Mouse (Mus musculus) stomach, embryonic 16.5 days (tissue): ENCODE results near the gene Mmp1b. TPM values are rescaled to one million over a fixed set of nuclear protein-coding genes. Genes with fewer than 3 reads are reported as not detected.
"Not testable (repeated sequence)": the region's sequence is repeated elsewhere in the genome, so short reads cannot be mapped to it uniquely, and the experiment has no call there.

Source experiments
- ATAC-seq: fragments of 200-750 bp; cut with Nextera tagmentation; 2 replicates; pipeline ENCODE4 v1.8.0; 2017; ENCODE audit warnings: moderate number of reproducible peaks, moderate TSS enrichment; ENCODE audit not compliant: insufficient read depth, low FRiP score
- H3K27ac ChIP-seq: fragments of 300-500 bp; sonication (generic); 2 replicates; pipeline ENCODE4 v1.5.1; 2014; ENCODE audit warnings: low read length
- H3K27me3 ChIP-seq: fragments of 300-500 bp; sonication (generic); 2 replicates; pipeline ENCODE4 v1.6.1; 2014; ENCODE audit warnings: low read length, control low read depth, mixed read lengths; ENCODE audit not compliant: control insufficient read depth, insufficient read depth
- H3K36me3 ChIP-seq: fragments of 300-500 bp; sonication (generic); 2 replicates; pipeline ENCODE4 v1.6.1; 2014; ENCODE audit warnings: low read length; ENCODE audit not compliant: control insufficient read depth, insufficient read depth
- H3K4me1 ChIP-seq: fragments of 300-500 bp; sonication (generic); 2 replicates; pipeline ENCODE4 v1.6.1; 2014; ENCODE audit warnings: low read length, control low read depth, mixed read lengths; ENCODE audit not compliant: control insufficient read depth, insufficient read depth
- H3K4me2 ChIP-seq: fragments of 300-500 bp; sonication (generic); 2 replicates; pipeline ENCODE4 v1.6.1; 2014; ENCODE audit warnings: low read depth, low read length, mixed read lengths
- H3K4me3 ChIP-seq: fragments of 300-500 bp; sonication (generic); replicated peaks from 2 replicates; pipeline ENCODE4 v1.5.1; 2014; ENCODE audit warnings: mild to moderate bottlenecking, low read length
- H3K9ac ChIP-seq: fragments of 300-500 bp; sonication (generic); 2 replicates; pipeline ENCODE4 v1.6.1; 2014; ENCODE audit warnings: low read length
- H3K9me3 ChIP-seq: fragments of 300-500 bp; sonication (generic); replicated peaks from 2 replicates; pipeline ENCODE4 v1.6.1; 2016; ENCODE audit warnings: low read length, control low read depth; ENCODE audit not compliant: control insufficient read depth
- WGBS: fragments of 180-500 bp; shearing (Covaris S2); extraction: QIAGEN DNeasy Blood & Tissue Kit; methylation state at CpG from one replicate; pipeline ENCODE4 v1.1.7; 2014; 5-methylcytosine and 5-hydroxymethylcytosine counted together
- polyA plus RNA-seq: library from polyadenylated mRNA; unstranded; fragments of >200 nt; fragmentation: Nextera tagmentation; extraction: Ambion mirVana; gene quantifications from 2 replicates; pipeline ENCODE4 v1.2.1, GENCODE M21; 2015

Mmp1b gene
- polyA plus RNA-seq, result not detected in 2 replicates

GRCm38 (mm10) chr9:7387947-7388346 is at the start of gene Mmp1b:
Mmp1b (minus strand) TSS chr9:7388047.
- no peak within 1 kb of the TSS for H3K4me2 ChIP-seq
- no peak for ATAC-seq

GRCm38 (mm10) chr9:7396556-7396955 is 8.7 kb upstream of the Mmp1b start:
- ATAC-seq, H3K9ac ChIP-seq, H3K27ac ChIP-seq, H3K4me2 ChIP-seq, H3K4me1 ChIP-seq, H3K27me3 ChIP-seq, H3K9me3 ChIP-seq, H3K36me3 ChIP-seq, H3K4me3 ChIP-seq: not testable (repeated sequence)
- WGBS, result 76% methylated on average over 8 of the region's 8 CpGs

More at GRCm38 (mm10) chr9:7387947-7388346, at the start of gene Mmp1b:
- Histone ChIP-seq H3K4me1 (no peaks in the 10 kb centered on the region), H3K9me3 (no peaks in the 10 kb centered on the region; the same call in 1 of the 2 replicates), H3K36me3 (no peaks in the 10 kb centered on the region), H3K4me3 (no peak within 1 kb of the TSS), H3K27ac (no peak within 1 kb of the TSS), H3K27me3 (no peaks in the 10 kb centered on the region), H3K9ac (no peak within 1 kb of the TSS)

- Histone ChIP-seq H3K4me3 (no peak overlapping the region), H3K4me2 (no peak overlapping the region), H3K9ac (no peak overlapping the region), H3K36me3 (no peaks in the 10 kb centered on the region), H3K4me1 (no peaks in the 10 kb centered on the region), H3K27me3 (no peaks in the 10 kb centered on the region), H3K27ac (no peak overlapping the region), H3K9me3 (no peaks in the 10 kb centered on the region)
- no peak for ATAC-seq
- WGBS, result 66% methylated on average over 3 of the region's 3 CpGs
Measured at GRCm38 (mm10) chr9:7354535-7354934, 33.3 kb downstream of the Mmp1b start.

GRCm38 (mm10) chr9:7345513-7345912 is 42.3 kb downstream of the Mmp1b start:
- Histone ChIP-seq H3K4me1 (no peaks in the 10 kb centered on the region), H3K9me3 (no peaks in the 10 kb centered on the region), H3K27me3 (no peaks in the 10 kb centered on the region), H3K36me3 (no peaks in the 10 kb centered on the region), H3K4me3 (no peak overlapping the region), H3K9ac (no peak overlapping the region), H3K4me2 (no peak overlapping the region), H3K27ac (no peak overlapping the region)
- no peak for ATAC-seq
- WGBS, result 89% methylated on average over 2 of the region's 2 CpGs

- ATAC-seq, result no peak
- no peak within 1 kb of the TSS for H3K27ac ChIP-seq
- no peak within 1 kb of the TSS for H3K4me3 ChIP-seq
- H3K27me3 ChIP-seq, result no peaks in the 10 kb centered on the region
- no peaks in the 10 kb centered on the region for H3K4me1 ChIP-seq
- H3K4me2 ChIP-seq, result no peak within 1 kb of the TSS
- H3K9ac ChIP-seq, result no peak within 1 kb of the TSS
- H3K9me3 ChIP-seq, result no peaks in the 10 kb centered on the region
- no peaks in the 10 kb centered on the region for H3K36me3 ChIP-seq
Measured at GRCm38 (mm10) chr9:7344107-7344506, 43.7 kb downstream of the Mmp1b start, which contains the start of gene Mmp12. Mmp12 (plus strand) TSS chr9:7344381.

GRCm38 (mm10) chr9:7336740-7337483 is 50.9 kb downstream of the Mmp1b start:
- no peak for ATAC-seq

GRCm38 (mm10) chr9:7335766-7336680 is 51.8 kb downstream of the Mmp1b start:
- 70% methylated on average over 5 of the region's 6 CpGs for WGBS
- ATAC-seq, result no peak
- Histone ChIP-seq H3K9me3 (no peaks in the 10 kb centered on the region), H3K9ac (no peak overlapping the region), H3K4me2 (no peak overlapping the region), H3K4me1 (no peaks in the 10 kb centered on the region), H3K36me3 (no peaks in the 10 kb centered on the region), H3K27ac (no peak overlapping the region), H3K4me3 (no peak overlapping the region), H3K27me3 (no peaks in the 10 kb centered on the region)

More at GRCm38 (mm10) chr9:7336740-7337483, 50.9 kb downstream of the Mmp1b start:
- Histone ChIP-seq H3K27me3 (no peaks in the 10 kb centered on the region), H3K4me2 (no peak overlapping the region), H3K9me3 (no peaks in the 10 kb centered on the region), H3K4me3 (no peak overlapping the region), H3K36me3 (no peaks in the 10 kb centered on the region), H3K27ac (no peak overlapping the region), H3K9ac (no peak overlapping the region), H3K4me1 (no peaks in the 10 kb centered on the region)

GRCm38 (mm10) chr9:7331847-7332246 is 56.0 kb downstream of the Mmp1b start:
- no peaks in the 10 kb centered on the region for H3K27me3 ChIP-seq
- H3K4me1 ChIP-seq, result no peaks in the 10 kb centered on the region
- no peak overlapping the region for H3K27ac ChIP-seq
- no peaks in the 10 kb centered on the region for H3K36me3 ChIP-seq
- no peak for ATAC-seq
- H3K4me2 ChIP-seq, result no peak overlapping the region
- H3K4me3 ChIP-seq, result no peak overlapping the region
- H3K9ac ChIP-seq, result no peak overlapping the region
- no peaks in the 10 kb centered on the region for H3K9me3 ChIP-seq
